Mouse (Mus musculus) stomach, embryonic 16.5 days (tissue): Measurements from ENCODE around the gene Prdm1. TPM values are rescaled to one million over a fixed set of nuclear protein-coding genes. Genes with fewer than 3 reads are reported as not detected.

Source experiments
- ATAC-seq: fragments of 200-750 bp; cut with Nextera tagmentation; 2 replicates; pipeline ENCODE4 v1.8.0; 2017; ENCODE audit warnings: moderate number of reproducible peaks, moderate TSS enrichment; ENCODE audit not compliant: insufficient read depth, low FRiP score
- H3K27ac ChIP-seq: fragments of 300-500 bp; sonication (generic); 2 replicates; pipeline ENCODE4 v1.5.1; 2014; ENCODE audit warnings: low read length
- H3K27me3 ChIP-seq: fragments of 300-500 bp; sonication (generic); 2 replicates; pipeline ENCODE4 v1.6.1; 2014; ENCODE audit warnings: low read length, control low read depth, mixed read lengths; ENCODE audit not compliant: control insufficient read depth, insufficient read depth
- H3K36me3 ChIP-seq: fragments of 300-500 bp; sonication (generic); 2 replicates; pipeline ENCODE4 v1.6.1; 2014; ENCODE audit warnings: low read length; ENCODE audit not compliant: control insufficient read depth, insufficient read depth
- H3K4me1 ChIP-seq: fragments of 300-500 bp; sonication (generic); 2 replicates; pipeline ENCODE4 v1.6.1; 2014; ENCODE audit warnings: low read length, control low read depth, mixed read lengths; ENCODE audit not compliant: control insufficient read depth, insufficient read depth
- H3K4me2 ChIP-seq: fragments of 300-500 bp; sonication (generic); 2 replicates; pipeline ENCODE4 v1.6.1; 2014; ENCODE audit warnings: low read depth, low read length, mixed read lengths
- H3K4me3 ChIP-seq: fragments of 300-500 bp; sonication (generic); replicated peaks from 2 replicates; pipeline ENCODE4 v1.5.1; 2014; ENCODE audit warnings: mild to moderate bottlenecking, low read length
- H3K9ac ChIP-seq: fragments of 300-500 bp; sonication (generic); 2 replicates; pipeline ENCODE4 v1.6.1; 2014; ENCODE audit warnings: low read length
- H3K9me3 ChIP-seq: fragments of 300-500 bp; sonication (generic); replicated peaks from 2 replicates; pipeline ENCODE4 v1.6.1; 2016; ENCODE audit warnings: low read length, control low read depth; ENCODE audit not compliant: control insufficient read depth
- WGBS: fragments of 180-500 bp; shearing (Covaris S2); extraction: QIAGEN DNeasy Blood & Tissue Kit; methylation state at CpG from one replicate; pipeline ENCODE4 v1.1.7; 2014; 5-methylcytosine and 5-hydroxymethylcytosine counted together
- polyA plus RNA-seq: library from polyadenylated mRNA; unstranded; fragments of >200 nt; fragmentation: Nextera tagmentation; extraction: Ambion mirVana; gene quantifications from 2 replicates; pipeline ENCODE4 v1.2.1, GENCODE M21; 2015

Prdm1 gene
- polyA plus RNA-seq, 1 experiment from 2014 or later = 6.8 TPM

DNA sequence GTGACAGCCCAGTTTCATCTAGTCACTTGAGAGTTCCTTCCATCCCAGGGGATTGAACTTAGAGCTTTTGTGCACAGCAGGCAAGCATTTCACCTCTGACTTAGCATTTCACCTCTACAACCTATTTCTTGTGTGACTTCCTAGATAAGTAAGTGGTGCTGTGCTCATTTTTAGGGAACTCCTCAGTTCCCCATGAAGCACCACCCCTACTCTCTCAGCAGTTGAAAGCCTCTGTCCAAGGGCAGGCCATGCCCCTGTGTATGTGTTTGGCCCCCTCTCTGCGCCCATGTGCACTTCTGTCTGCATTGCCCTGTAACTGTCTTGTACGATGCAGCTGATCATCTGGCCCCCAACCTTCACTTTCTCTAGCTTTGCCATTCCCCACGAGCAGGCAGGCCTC, 128.2 kb downstream of the Prdm1 start:
- H3K9me3 ChIP-seq = no peaks in the 10 kb centered on the region
- no peaks in the 10 kb centered on the region for H3K36me3 ChIP-seq
- H3K4me3 ChIP-seq = no peak overlapping the region
- WGBS = 69% methylated on average over 3 of the region's 3 CpGs
- no peaks in the 10 kb centered on the region for H3K4me1 ChIP-seq
- no peak overlapping the region for H3K4me2 ChIP-seq
- H3K27ac ChIP-seq = no peak overlapping the region
- H3K9ac ChIP-seq = no peak overlapping the region
- no peaks in the 10 kb centered on the region for H3K27me3 ChIP-seq
- no peak for ATAC-seq

DNA sequence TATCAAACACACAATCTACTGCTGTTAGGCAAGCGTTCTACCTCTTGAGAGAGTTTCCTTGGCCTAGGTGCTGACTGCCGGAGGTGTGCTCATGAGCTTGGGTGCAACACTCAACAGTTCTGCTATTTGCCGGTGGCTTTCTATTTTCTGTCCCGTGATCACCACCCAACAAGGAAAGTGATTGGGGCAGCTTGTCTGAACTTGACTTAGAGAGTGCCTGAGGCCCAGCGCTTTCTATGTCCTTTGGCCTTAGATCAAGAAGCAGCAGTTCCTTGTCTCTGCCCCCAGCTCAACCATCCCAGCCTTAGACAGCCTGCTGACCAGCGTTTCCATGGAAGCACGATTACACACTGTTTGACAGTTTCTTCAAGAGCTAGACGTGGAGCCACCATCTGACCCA, 135.4 kb downstream of the Prdm1 start:
- no peak for ATAC-seq
- Histone ChIP-seq H3K9me3 (no peaks in the 10 kb centered on the region), H3K27me3 (no peaks in the 10 kb centered on the region), H3K9ac (no peak overlapping the region), H3K27ac (no peak overlapping the region), H3K36me3 (no peaks in the 10 kb centered on the region), H3K4me2 (no peak overlapping the region), H3K4me3 (no peak overlapping the region), H3K4me1 (no peaks in the 10 kb centered on the region)
- WGBS = 79% methylated on average over 8 of the region's 8 CpGs

- Histone ChIP-seq H3K27me3 (no peaks in the 10 kb centered on the region), H3K9ac (no peak overlapping the region), H3K36me3 (no peaks in the 10 kb centered on the region), H3K9me3 (no peaks in the 10 kb centered on the region), H3K4me2 (no peak overlapping the region), H3K4me3 (no peak overlapping the region), H3K4me1 (no peaks in the 10 kb centered on the region), H3K27ac (no peak overlapping the region)
- 42% methylated on average over 12 of the region's 12 CpGs for WGBS
- no peak for ATAC-seq
Measured at GRCm38 (mm10) chr10:44391509-44392290, 136.6 kb downstream of the Prdm1 start.

DNA sequence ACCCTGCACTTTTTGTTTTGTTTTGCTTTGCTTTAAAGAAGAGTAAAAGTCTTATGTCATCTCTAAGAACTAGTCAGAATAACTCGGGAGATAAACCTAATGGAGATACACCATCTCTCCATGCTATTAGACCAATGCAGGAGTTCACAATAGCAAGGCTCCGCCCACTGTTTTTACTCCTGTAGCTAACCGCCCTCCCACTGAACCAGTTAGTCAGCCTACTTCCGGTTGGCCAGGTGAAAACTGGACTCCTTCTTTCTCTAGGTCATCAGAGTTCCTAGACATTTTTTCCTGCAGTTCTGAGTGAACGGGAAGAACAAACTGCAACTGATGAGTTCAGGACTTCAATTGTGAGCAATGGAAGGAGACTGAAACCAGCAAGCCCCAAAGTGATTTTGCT, 138.0 kb downstream of the Prdm1 start:
- no peak overlapping the region for H3K9ac ChIP-seq
- H3K4me1 ChIP-seq = no peaks in the 10 kb centered on the region
- H3K27ac ChIP-seq = no peak overlapping the region
- no peak overlapping the region for H3K4me3 ChIP-seq
- no peaks in the 10 kb centered on the region for H3K36me3 ChIP-seq
- H3K4me2 ChIP-seq = no peak overlapping the region
- no peaks in the 10 kb centered on the region for H3K27me3 ChIP-seq
- 78% methylated on average over 5 of the region's 5 CpGs for WGBS
- no peaks in the 10 kb centered on the region for H3K9me3 ChIP-seq
- ATAC-seq = no peak

GRCm38 (mm10) chr10:44388706-44389233, 139.5 kb downstream of the Prdm1 start:
- 59% methylated on average over 11 of the region's 11 CpGs for WGBS
- no peak overlapping the region for H3K4me3 ChIP-seq
- H3K36me3 ChIP-seq = no peaks in the 10 kb centered on the region
- H3K27ac ChIP-seq = no peak overlapping the region
- ATAC-seq = no peak
- H3K4me1 ChIP-seq = no peaks in the 10 kb centered on the region
- no peaks in the 10 kb centered on the region for H3K27me3 ChIP-seq
- H3K9ac ChIP-seq = no peak overlapping the region
- no peaks in the 10 kb centered on the region for H3K9me3 ChIP-seq
- no peak overlapping the region for H3K4me2 ChIP-seq
